Mouse (Mus musculus) hindbrain, embryonic 16.5 days (tissue): Measurements from ENCODE around the gene Pdhb. TPM values are rescaled to one million over a fixed set of nuclear protein-coding genes. Genes with fewer than 3 reads are reported as not detected.

Experiments used
- polyA plus RNA-seq: library from polyadenylated mRNA; unstranded; fragments of >200 nt; fragmentation: Nextera tagmentation; extraction: Ambion mirVana; gene quantifications from 2 replicates; pipeline ENCODE4 v1.2.1, GENCODE M21; 2015

The Pdhb gene
- polyA plus RNA-seq, 1 experiment from 2014 or later = 298 TPM

Other genes starting within 250 kb of the Pdhb start
- gene Gm45521, start 215.7 kb downstream of the Pdhb start, polyA plus RNA-seq = 0.40 TPM in 1 of 2 replicates, not detected in the other
- 0.05 and 0.08 TPM in 2 replicates for gene Dnase1l3, start 178.5 kb downstream of the Pdhb start, polyA plus RNA-seq
- gene Abhd6, start 170.1 kb downstream of the Pdhb start, polyA plus RNA-seq = 39.3 and 42.5 TPM in 2 replicates
- gene Rpp14, start 92.7 kb downstream of the Pdhb start, polyA plus RNA-seq = 50.1 and 50.8 TPM in 2 replicates
- gene Pxk, start 74.8 kb downstream of the Pdhb start, polyA plus RNA-seq = 67.9 and 70.4 TPM in 2 replicates
- gene Kctd6, start 41.1 kb upstream of the Pdhb start, polyA plus RNA-seq = 5.4 and 5.7 TPM in 2 replicates
- gene Acox2, start 86.3 kb upstream of the Pdhb start, polyA plus RNA-seq = 0.09 and 0.23 TPM in 2 replicates
- gene Fam107a, start 145.0 kb upstream of the Pdhb start, polyA plus RNA-seq = 0.89 and 1.2 TPM in 2 replicates
- not detected in 2 replicates for gene Oit1, start 205.7 kb upstream of the Pdhb start, polyA plus RNA-seq